Mouse (Mus musculus): ENCODE measurements at regions not wholly inside any gene's neighbourhood (a gene's known extent, or its start where the extent isn't known, plus 50 kb on each side); places are given as distances from the start of the nearest gene placed in this dataset.
"Not testable (repeated sequence)": the region's sequence is repeated elsewhere in the genome, so short reads cannot be mapped to it uniquely, and the experiment has no call there.

DNA sequence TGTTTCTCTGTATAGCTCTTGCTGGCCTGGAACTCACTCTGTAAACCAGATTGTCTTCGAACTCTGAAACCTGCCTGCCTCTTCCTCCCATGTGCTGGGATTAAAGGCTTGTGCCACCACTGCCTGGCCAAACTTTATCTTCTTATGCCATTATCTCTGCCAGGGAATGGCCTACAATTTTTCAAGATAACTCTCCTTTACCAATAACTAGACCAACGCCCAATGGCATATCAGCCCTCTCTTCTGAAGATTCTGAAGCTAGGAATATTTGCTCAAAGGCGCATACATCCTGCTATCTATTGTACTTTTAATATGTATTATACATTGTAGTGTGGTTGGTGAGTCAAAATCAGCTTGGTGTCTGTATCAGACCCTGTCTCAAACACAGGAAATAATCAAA, 235.4 kb upstream of the Cts3 start:
- DNase-seq (ENCODE audit: low spot score in 2 of 2): not testable (repeated sequence)

DNA sequence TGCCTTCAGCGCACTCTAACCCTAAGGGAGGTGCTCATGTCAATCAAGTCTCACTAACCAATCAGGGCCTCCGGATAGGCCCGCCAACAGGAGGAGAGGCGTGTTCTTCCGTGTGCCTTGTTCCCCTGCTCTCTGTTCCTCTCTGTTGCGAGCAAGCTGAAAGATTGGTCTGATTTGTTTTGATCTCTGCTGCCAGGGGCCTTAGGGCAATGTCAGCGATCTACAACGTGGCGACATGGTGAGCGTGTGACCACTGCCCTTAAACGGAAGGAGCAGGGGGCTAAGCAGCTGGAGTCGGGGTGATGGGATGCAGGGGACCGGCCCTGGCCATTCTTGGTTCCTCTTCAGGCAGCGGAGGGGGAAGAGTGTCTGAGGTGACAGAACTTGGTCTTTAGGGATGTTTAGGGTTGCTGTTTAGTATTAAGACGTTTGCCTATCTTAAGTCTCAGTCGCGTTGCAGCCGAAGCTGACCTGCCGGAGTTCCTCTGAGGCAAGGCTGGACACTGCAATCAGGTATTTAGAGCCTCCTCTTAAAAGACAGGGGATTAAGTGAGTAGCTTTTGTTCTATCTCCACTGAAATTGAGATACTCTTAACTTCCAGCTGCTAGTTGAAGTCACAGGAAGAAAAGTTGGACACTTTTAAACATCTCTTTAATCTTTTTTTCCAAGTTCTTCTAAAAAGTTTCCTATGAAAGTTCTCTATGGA, 234.4 kb upstream of the Cts3 start:
- peak; percentile 39 to 46 for DNase-seq (ENCODE audit: low spot score in 2 of 2)

DNA sequence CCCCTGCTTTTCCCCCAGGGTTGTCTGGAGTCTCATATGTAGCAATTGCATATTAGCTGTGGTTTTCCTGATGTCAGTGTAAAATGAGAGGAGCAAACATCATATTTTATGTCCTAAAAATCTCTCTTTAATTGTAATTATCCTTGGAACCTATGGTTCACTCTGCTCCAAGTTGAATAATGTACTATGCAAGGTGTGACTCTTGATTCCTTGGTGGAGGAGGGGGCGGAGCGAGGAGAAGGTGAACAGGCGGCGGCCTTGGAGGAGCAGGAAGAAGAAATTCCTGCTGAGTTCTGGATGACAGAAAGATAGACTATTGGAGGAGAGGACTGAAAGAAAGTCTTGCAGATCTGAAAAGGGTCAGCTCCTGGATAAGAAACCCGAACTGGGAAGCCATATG, 233.8 kb upstream of the Cts3 start:
- not testable (repeated sequence) for DNase-seq (ENCODE audit: low spot score in 2 of 2)

- DNase-seq (ENCODE audit: low spot score in 2 of 2): not testable (repeated sequence)
Measured at GRCm38 (mm10) chr13:61763457-61763856, 193.5 kb upstream of the Cts3 start.

All from heart, adult 9 months (tissue).